Mouse (Mus musculus) MEL (cell line): ENCODE data around the gene Ikbkg. TPM values are rescaled to one million over a fixed set of nuclear protein-coding genes. Genes with fewer than 3 reads are reported as not detected.

Experiments used
- DNase-seq: peaks from one replicate; pipeline ENCODE4 v3.0.0; 2011; ENCODE audit warnings: low read depth, low spot score
- H3K27ac ChIP-seq: 2 replicates; pipeline ENCODE4 v1.5.1; 2012; ENCODE audit warnings: low read depth, mild to moderate bottlenecking, control low read depth, low read length, moderate library complexity; ENCODE audit not compliant: control insufficient read depth
- H3K27me3 ChIP-seq, 2 experiments: fragments of 150-350 bp in 1 of 2; sonication (generic) in 1 of 2; 2 replicates each; pipeline ENCODE4 v1.6.1; 2012; ENCODE audit warnings: low read length in 2 of 2, mild to moderate bottlenecking in 2 of 2, improper control_type of control experiment in 1 of 2, moderate library complexity in 1 of 2; ENCODE audit not compliant: insufficient read depth in 2 of 2, control insufficient read depth in 1 of 2
- H3K36me3 ChIP-seq, 2 experiments: 2 replicates each; pipeline ENCODE4 v1.6.1; 2012 to 2014; ENCODE audit warnings: low read length in 2 of 2, improper control_type of control experiment in 1 of 2, inconsistent platforms in 1 of 2, mild to moderate bottlenecking in 1 of 2; ENCODE audit not compliant: insufficient read depth in 2 of 2, control insufficient read depth in 1 of 2
- H3K4me1 ChIP-seq, 2 experiments: fragments of 150-350 bp in 1 of 2; sonication (generic) in 1 of 2; 2 replicates each; pipeline ENCODE4 v1.6.1; 2012; ENCODE audit warnings: low read length in 2 of 2, improper control_type of control experiment in 1 of 2, mild to moderate bottlenecking in 1 of 2; ENCODE audit not compliant: insufficient read depth in 2 of 2, control insufficient read depth in 1 of 2
- H3K4me3 ChIP-seq, 2 experiments: fragments of 150-350 bp in 1 of 2; sonication (generic) in 1 of 2; 2 replicates each; pipeline ENCODE4 v1.5.1; 2012; ENCODE audit warnings: low read depth in 2 of 2, low read length in 2 of 2, mild to moderate bottlenecking in 2 of 2, moderate library complexity in 2 of 2, control low read depth in 1 of 2, improper control_type of control experiment in 1 of 2; ENCODE audit not compliant: control insufficient read depth in 1 of 2, insufficient read depth in 1 of 2
- H3K79me2 ChIP-seq: 2 replicates; pipeline ENCODE4 v1.6.1; 2012; ENCODE audit warnings: mild to moderate bottlenecking, low read length, moderate library complexity; ENCODE audit not compliant: control insufficient read depth, poor library complexity, insufficient read depth
- H3K9ac ChIP-seq: 2 replicates; pipeline ENCODE4 v1.6.1; 2012; ENCODE audit warnings: low read depth, mild to moderate bottlenecking, control low read depth, low read length, moderate library complexity; ENCODE audit not compliant: control insufficient read depth, poor library complexity, severe bottlenecking
- H3K9me3 ChIP-seq: fragments of 150-350 bp; sonication (generic); replicated peaks from 2 replicates; pipeline ENCODE4 v1.6.1; 2012; ENCODE audit warnings: mild to moderate bottlenecking, low read length, improper control_type of control experiment, moderate library complexity; ENCODE audit not compliant: insufficient read depth
- CHD1 ChIP-seq: IDR thresholded peaks from 2 replicates; pipeline ENCODE4 v1.6.1; 2012; ENCODE audit warnings: low read depth, mild to moderate bottlenecking, inconsistent platforms, low read length, improper control_type of control experiment
- CHD2 ChIP-seq: IDR thresholded peaks from 2 replicates; pipeline ENCODE4 v1.6.1; 2011; ENCODE audit warnings: low read length, improper control_type of control experiment
- CTCF ChIP-seq, 3 experiments: IDR thresholded peaks in 2 of 3; conservative IDR thresholded peaks in 1 of 3; 2 replicates each; pipeline ENCODE4 v1.5.1; 2011 to 2012; ENCODE audit warnings: low read length in 3 of 3, low read depth in 2 of 3, mild to moderate bottlenecking in 2 of 3, improper control_type of control experiment in 1 of 3, inconsistent platforms in 1 of 3, mixed read lengths in 1 of 3, moderate library complexity in 1 of 3; ENCODE audit not compliant: control insufficient read depth in 1 of 3, insufficient read depth in 1 of 3, poor library complexity in 1 of 3, severe bottlenecking in 1 of 3
- EP300 ChIP-seq, 2 experiments: IDR thresholded peaks; 2 replicates each; pipeline ENCODE4 v1.6.1; 2011; ENCODE audit warnings: improper control_type of control experiment in 2 of 2, low read length in 2 of 2, low read depth in 1 of 2, mild to moderate bottlenecking in 1 of 2
- ETS1 ChIP-seq: IDR thresholded peaks from 2 replicates; pipeline ENCODE4 v1.6.1; 2012; ENCODE audit warnings: low read depth, mild to moderate bottlenecking, inconsistent platforms, low read length, improper control_type of control experiment, moderate library complexity
- GABPA ChIP-seq: IDR thresholded peaks from 2 replicates; pipeline ENCODE4 v1.6.1; 2012; ENCODE audit warnings: low read depth, mild to moderate bottlenecking, inconsistent platforms, low read length, improper control_type of control experiment, moderate library complexity
- GATA1 ChIP-seq: IDR thresholded peaks from 2 replicates; pipeline ENCODE4 v1.6.1; 2011; ENCODE audit warnings: low read depth, low read length, improper control_type of control experiment
- KAT2A ChIP-seq: conservative IDR thresholded peaks from 2 replicates; pipeline ENCODE4 v1.6.1; 2012; ENCODE audit warnings: low read depth, low read length, improper control_type of control experiment, inconsistent platforms
- MAFK ChIP-seq: IDR thresholded peaks from 2 replicates; pipeline ENCODE4 v1.6.1; 2011; ENCODE audit warnings: low read depth, mild to moderate bottlenecking, low read length, improper control_type of control experiment, borderline replicate concordance
- MXI1 ChIP-seq: IDR thresholded peaks from 2 replicates; pipeline ENCODE4 v1.6.1; 2011; ENCODE audit warnings: mild to moderate bottlenecking, low read depth, low read length, improper control_type of control experiment
- MYC ChIP-seq: IDR thresholded peaks from 2 replicates; pipeline ENCODE4 v1.6.1; 2011; ENCODE audit warnings: low read depth, mild to moderate bottlenecking, low read length, improper control_type of control experiment, moderate library complexity
- POLR2AphosphoS2 ChIP-seq: IDR thresholded peaks from 2 replicates; pipeline ENCODE4 v1.6.1; 2011; ENCODE audit warnings: low read length, improper control_type of control experiment
- POLR2AphosphoS5 ChIP-seq: IDR thresholded peaks from 2 replicates; pipeline ENCODE4 v1.6.1; 2012; ENCODE audit warnings: low read depth, borderline replicate concordance, mild to moderate bottlenecking, inconsistent platforms, low read length, moderate library complexity, mixed read lengths
- RAD21 ChIP-seq: IDR thresholded peaks from 2 replicates; pipeline ENCODE4 v1.6.1; 2011; ENCODE audit warnings: mild to moderate bottlenecking, low read depth, low read length, improper control_type of control experiment
- RCOR1 ChIP-seq: IDR thresholded peaks from 2 replicates; pipeline ENCODE4 v1.6.1; 2012; ENCODE audit warnings: low read depth, mild to moderate bottlenecking, inconsistent platforms, low read length, improper control_type of control experiment
- SIN3A ChIP-seq: IDR thresholded peaks from 2 replicates; pipeline ENCODE4 v1.6.1; 2012; ENCODE audit warnings: low read length, improper control_type of control experiment, inconsistent platforms
- SMC3 ChIP-seq: IDR thresholded peaks from 2 replicates; pipeline ENCODE4 v1.6.1; 2011; ENCODE audit warnings: low read depth, low read length, improper control_type of control experiment
- USF1 ChIP-seq: IDR thresholded peaks from 2 replicates; pipeline ENCODE4 v1.6.1; 2014; ENCODE audit warnings: low read depth, mild to moderate bottlenecking, inconsistent platforms, low read length, improper control_type of control experiment, moderate library complexity
- ZC3H11A ChIP-seq: IDR thresholded peaks from 2 replicates; pipeline ENCODE4 v1.6.1; 2012; ENCODE audit warnings: low read depth, mild to moderate bottlenecking, inconsistent platforms, low read length, improper control_type of control experiment
- ZKSCAN1 ChIP-seq: IDR thresholded peaks from 2 replicates; pipeline ENCODE4 v1.6.1; 2012; ENCODE audit warnings: low read depth, mild to moderate bottlenecking, inconsistent platforms, low read length, improper control_type of control experiment, moderate library complexity
- polyA plus RNA-seq, 2 experiments: library from polyadenylated mRNA; stranded (reverse) in 1 of 2; unstranded in 1 of 2; fragments of >175 nt in 1 of 2; fragments of >200 nt in 1 of 2; gene quantifications; 2 replicates each; pipeline versions ENCODE4 v1.2.1 to v1.2.4; 2012; ENCODE audit warnings: low replicate concordance in 2 of 2, low read depth in 1 of 2; ENCODE audit not compliant: insufficient read length in 2 of 2, insufficient read depth in 1 of 2, missing spikeins in 1 of 2
- total RNA-seq: library from RNA; depleted of rRNA; stranded (reverse); fragments of 300-350 nt; gene quantifications from 2 replicates; pipeline ENCODE4 v1.2.3, GENCODE M21; 2012

Gene Ikbkg
- total and polyA plus RNA-seq, 3 experiments: 21.7 to 26.6 TPM; not detected in 1

GRCm38 (mm10) chrX:74408340-74408739 lies 15.2 kb downstream of the Ikbkg start:
- H3K9ac ChIP-seq: no peak overlapping the region
- H3K79me2 ChIP-seq: no peaks in the 10 kb centered on the region
- peak; percentile 37; the same call in 1 of the 2 replicates for TF ChIP-seq USF1
- peak; percentile 48; the same call in 1 of the 2 replicates for TF ChIP-seq MXI1
- 0 out of 2 replicates have a peak, but pooled peaks have one; percentile 29 for TF ChIP-seq MYC
- TF ChIP-seq EP300 (IDR thresholded peaks at IDR 0.05; ENCODE audit: low read depth in 1 of 2, low read length in 2 of 2): peak; percentile 18 to 24; a peak in 2 of 4 replicates
- no peak for TF ChIP-seq CHD1
- peak; percentile 30; the same call in 1 of the 2 replicates for TF ChIP-seq GATA1
- TF ChIP-seq ETS1: peak; percentile 62
- TF ChIP-seq POLR2AphosphoS5: no peak
- TF ChIP-seq RCOR1: 0 out of 2 replicates have a peak, but pooled peaks have one; percentile 19
- no peak for TF ChIP-seq ZKSCAN1
- peaks cover 2 to 10% of the 10 kb centered on the region in 2 experiments; a peak in 2 of 4 replicates for H3K4me1 ChIP-seq
- peak; percentile 56 for DNase-seq
- H3K36me3 ChIP-seq: peaks cover 0 to 7% of the 10 kb centered on the region in 2 experiments; a peak in 2 of 4 replicates
- H3K27me3 ChIP-seq: no peaks in the 10 kb centered on the region
- no peak overlapping the region for H3K27ac ChIP-seq
- H3K9me3 ChIP-seq: no peaks in the 10 kb centered on the region
- H3K4me3 ChIP-seq: no peak overlapping the region

GRCm38 (mm10) chrX:74413377-74413776 lies 20.3 kb downstream of the Ikbkg start:
- Histone ChIP-seq H3K27ac (no peak overlapping the region), H3K9ac (no peak overlapping the region), H3K36me3 (peaks cover 0 to 3% of the 10 kb centered on the region in 2 experiments), H3K4me3 (no peak overlapping the region), H3K4me1 (peaks cover 0 to 4% of the 10 kb centered on the region in 2 experiments; a peak in 1 of 4 replicates), H3K9me3 (no peaks in the 10 kb centered on the region), H3K27me3 (no peaks in the 10 kb centered on the region), H3K79me2 (no peaks in the 10 kb centered on the region)
- TF ChIP-seq GABPA (no peak), SIN3A (peak; percentile 69), MAFK (no peak), KAT2A (no peak), POLR2AphosphoS2 (no peak), CTCF (IDR thresholded peaks at IDR 0.05 in 2 of 3, conservative IDR thresholded peaks at IDR 0.05 in 1 of 3; ENCODE audit: control insufficient read depth in 1 of 3, insufficient read depth in 1 of 3, low read depth in 2 of 3, low read length in 3 of 3, poor library complexity in 1 of 3, severe bottlenecking in 1 of 3) (peak; percentile 61 to 95 (median 77); a peak in 5 of 6 replicates), SMC3 (peak; percentile 90), RAD21 (peak; percentile 94), CHD2 (no peak), ZC3H11A (peak; percentile 90)
- peak; percentile 72 for DNase-seq
